Mouse (Mus musculus): ENCODE data around the gene Gad1.
A peak's percentile ranks its signal among the peaks of the same experiment; 100 is the strongest.

The Gad1 gene

DNA sequence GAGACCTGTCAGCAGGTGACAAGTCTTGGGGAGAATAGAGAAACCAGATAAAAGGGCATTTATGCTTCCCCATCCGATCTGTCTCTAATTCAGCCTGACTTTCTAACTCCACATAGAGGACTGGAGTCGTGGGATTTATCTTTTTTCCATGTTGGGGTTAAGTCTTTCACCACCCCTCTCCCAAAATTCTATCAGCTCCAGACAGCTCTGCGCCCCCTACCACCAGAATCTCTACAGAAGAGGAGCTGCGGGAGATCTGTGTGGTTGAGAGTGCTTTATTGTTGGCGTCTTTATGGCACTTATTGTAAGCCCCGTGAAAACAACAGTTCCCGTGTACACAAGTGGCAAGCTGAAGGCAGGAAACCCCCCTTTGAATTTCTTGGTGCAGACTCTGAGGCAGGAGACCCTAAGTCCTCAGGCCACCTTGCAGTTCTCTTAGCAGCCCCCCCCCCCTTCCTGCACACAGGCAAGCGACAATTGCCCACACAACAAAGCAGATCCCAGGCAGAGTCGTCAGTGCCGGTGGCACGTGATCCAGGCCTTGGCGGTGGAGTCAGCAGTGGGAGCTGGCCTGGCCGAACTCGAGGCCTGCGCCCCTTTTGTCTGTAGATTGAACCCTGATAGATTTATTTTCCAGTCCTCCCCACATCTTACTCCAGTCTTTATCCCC is 11.9 kb downstream of the Gad1 start:
- DNase-seq (ENCODE audit: low spot score), result no peak

- DNase-seq (ENCODE audit: low spot score), result no peak
Measured at GRCm38 (mm10) chr2:70565651-70566602, 13.1 kb downstream of the Gad1 start.

- DNase-seq (ENCODE audit: low spot score), result no peak
Measured at GRCm38 (mm10) chr2:70566603-70566981, 13.7 kb downstream of the Gad1 start.

GRCm38 (mm10) chr2:70567071-70567681 is 14.3 kb downstream of the Gad1 start:
- DNase-seq (ENCODE audit: low spot score), result peak; percentile 44

- DNase-seq (ENCODE audit: low spot score), result no peak
Measured at GRCm38 (mm10) chr2:70567682-70568077, 14.8 kb downstream of the Gad1 start.

DNA sequence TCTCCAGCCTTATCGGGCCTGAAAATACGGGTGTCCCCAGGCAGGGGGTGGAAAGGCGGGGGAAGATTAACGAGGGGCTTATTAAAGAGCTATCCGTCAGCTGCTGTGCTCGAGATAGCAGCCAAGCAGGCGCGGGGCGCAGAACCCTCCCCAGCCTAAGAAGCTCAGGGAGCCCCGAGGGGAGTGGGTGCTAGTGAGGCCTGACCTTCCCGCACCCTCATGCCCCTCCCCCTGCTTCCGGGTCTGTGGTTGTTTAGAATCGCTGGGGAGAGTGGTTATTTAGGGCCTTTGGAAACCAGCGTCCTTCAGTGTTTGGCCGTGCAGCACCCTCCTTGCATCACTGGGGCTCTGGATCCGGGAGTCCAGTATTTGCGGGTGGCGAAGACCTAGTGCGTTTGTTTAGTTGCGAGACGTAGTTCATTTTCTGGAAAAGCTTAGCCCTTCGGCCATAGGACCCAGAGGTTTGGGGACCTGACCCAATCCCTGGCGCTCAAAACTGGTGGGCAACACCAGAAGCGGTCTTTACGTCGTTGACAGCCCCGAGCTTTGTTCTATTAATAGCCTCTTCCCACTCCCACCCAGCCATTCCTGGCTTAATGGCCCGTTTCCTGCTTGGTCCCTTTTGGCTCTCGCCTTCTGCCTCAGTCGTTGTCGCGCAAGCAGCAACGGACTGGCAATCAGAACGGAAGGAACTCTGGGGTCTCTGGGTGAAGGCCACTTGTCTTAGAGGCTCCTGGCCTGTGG is 15.5 kb downstream of the Gad1 start:
- no peak for DNase-seq (ENCODE audit: low spot score)

DNA sequence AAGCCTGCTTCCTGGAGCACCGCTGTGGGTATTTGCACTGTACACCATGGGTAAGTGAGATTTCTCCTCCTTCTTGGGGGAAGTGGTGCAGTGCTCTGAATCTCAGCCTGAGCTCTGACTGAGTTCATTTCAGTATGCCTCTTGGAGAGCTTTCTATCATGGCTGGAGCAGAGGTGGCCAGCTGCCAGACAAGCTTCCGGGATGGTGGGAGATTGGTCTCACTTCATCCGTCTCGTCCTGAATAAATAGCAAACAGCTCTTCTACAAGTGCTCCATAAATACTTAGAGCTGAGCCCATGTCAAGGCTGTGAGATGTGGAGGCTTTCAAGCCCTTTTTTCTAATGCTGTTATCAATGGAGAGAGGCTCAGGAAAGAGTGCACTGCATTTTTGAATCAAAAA is 18.8 kb downstream of the Gad1 start:
- DNase-seq (ENCODE audit: low spot score), result no peak

- DNase-seq (ENCODE audit: low spot score), result no peak
Measured at GRCm38 (mm10) chr2:70572251-70572650, 19.4 kb downstream of the Gad1 start.

GRCm38 (mm10) chr2:70573544-70574210 is 20.8 kb downstream of the Gad1 start:
- DNase-seq (ENCODE audit: low spot score), result no peak

DNA sequence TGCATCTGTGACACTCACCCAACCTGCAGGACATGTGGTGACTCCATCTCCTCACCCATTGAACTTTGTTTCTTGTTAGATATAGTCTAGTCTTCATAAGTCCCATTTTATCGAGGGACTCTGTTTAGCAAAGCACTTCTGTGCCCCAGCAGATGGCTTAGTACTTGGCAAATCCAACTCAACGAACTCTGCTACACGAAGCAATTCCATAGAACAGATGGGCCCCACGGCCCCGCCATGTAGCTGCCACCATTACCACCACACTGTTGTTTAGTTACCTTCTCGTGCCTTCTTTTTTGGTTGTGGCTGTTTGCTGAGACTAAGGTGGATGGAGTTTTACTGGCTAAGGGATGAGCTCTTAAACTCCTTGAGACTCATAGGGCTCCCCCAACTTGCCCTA is 35.3 kb downstream of the Gad1 start:
- DNase-seq (ENCODE audit: low spot score), result peak; percentile 39

DNA sequence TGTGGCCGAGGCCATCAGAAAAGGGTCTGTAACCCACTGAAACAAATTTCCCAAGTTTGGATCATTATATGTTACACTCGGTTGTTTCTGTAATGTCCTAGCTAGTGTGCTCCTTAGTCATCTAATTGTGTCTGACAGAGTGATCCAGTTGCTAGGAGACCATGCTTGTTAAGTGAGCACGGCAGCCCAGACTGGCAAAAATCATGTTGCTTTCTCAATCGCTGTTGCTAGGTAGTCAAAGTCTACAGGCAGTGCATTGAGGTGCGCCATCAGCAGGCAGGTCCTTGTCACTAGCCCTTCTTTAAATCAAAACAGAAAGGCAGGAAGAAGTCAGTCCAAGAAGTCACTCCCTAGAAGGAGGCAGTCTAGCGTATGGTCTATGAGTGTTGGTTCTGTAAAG is 39.6 kb downstream of the Gad1 start:
- peak; percentile 59 for DNase-seq (ENCODE audit: low spot score)

DNA sequence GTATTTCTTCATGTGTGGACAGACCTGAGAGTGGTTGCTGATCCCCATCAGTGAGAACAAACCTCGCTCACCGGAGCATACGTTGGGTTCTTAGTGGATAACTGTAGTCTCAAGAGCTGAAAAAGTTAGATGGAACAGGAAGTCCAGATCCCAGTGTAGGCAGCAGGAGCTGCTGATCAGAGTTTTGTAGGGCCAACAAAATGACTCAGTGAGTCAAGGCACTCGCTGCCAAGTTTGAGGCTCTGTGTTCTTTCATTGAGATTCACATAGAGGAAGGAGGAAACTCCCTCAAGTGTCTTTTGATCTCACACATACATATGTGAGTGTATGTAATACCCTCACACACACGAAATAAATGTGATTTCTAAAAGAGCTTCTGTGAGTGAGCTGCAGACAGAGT is 40.8 kb downstream of the Gad1 start:
- DNase-seq (ENCODE audit: low spot score), result no peak

DNA sequence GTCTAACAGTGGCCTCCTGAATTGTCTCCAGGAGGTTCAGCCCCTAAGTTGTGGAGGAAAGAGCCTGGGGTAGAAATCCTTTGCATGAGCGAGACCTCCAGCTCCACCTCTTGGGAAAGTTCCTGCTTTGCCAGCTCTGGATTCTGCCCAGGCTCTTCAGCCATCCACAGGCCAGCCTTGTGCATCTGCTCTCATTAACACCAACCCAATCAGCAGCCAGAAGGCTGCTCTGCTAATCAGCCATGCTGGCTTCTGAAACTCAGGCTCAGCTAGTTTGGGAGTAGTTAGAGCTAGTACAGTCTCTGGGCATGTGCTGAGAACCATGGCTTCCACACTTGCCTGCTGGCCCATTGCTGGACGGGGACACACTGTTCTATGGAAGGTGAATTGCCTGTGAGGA is 43.0 kb downstream of the Gad1 start:
- DNase-seq (ENCODE audit: low spot score), result no peak

DNA sequence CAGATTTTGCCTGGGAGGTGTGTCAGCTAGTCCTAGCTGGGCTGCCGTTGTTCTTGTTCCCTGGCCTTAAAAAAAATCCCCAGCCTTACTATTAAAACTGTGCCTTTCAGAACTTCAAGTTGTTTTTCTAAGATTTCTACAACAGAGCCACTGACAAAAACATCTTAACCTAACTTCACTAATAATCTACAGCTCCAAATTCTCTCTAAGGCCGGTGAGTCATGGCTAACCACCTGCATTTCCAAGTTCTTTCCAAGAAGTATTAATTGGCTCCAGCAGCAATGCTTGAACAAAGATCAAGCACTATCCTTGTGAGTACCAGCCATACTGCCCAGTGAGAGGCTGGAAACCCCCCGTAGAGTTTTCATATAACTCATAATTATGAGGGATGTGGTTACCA is 56.9 kb downstream of the Gad1 start:
- no peak for DNase-seq (ENCODE audit: low spot score)

DNA sequence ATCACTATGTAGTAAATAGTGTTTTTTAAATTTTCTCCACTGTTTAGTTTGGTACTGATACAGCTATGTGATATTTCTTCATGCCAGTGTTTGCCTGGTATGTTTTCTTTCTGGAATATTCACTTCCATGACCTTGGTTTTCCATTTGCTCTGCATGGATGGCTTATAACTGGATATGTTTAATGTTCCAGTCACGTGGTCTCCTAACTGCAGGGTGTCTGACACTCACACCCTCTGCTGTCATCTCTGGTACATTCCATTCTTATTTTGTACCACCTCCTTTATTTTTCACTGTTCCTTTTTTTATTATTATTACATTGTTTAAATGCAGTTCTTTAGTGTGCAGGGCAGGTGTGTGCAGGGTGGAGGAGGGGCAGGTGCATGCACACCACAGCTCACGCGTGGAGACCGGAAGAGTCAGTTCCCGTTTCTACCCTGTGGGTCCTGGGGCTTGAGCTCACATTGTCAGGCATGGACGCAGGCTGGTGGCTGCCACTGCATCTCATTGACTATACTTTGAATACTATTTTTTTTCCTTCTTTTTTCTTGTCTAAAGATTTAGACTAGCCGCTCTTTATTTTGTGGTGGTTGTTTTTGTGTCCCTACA is 62.0 kb downstream of the Gad1 start:
- DNase-seq (ENCODE audit: low spot score), result no peak

DNA sequence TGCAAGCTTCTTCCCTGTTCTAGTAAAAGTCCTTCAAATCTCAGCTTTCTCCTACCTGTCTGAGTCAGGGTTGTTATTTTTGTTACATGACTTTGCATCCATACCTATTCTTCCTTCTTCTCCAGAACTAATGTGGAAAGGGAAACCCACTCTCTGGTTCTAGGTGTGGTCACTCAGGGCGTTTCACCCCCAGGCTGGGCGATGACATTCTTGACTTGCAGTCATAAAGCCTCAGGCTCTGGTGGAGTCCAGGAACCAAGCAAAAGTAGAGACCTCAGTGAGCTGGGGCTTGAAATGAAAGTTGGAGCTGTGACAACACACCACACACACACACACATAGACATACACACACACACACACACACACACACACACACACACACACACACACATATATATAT is 63.2 kb downstream of the Gad1 start:
- DNase-seq (ENCODE audit: low spot score), result no peak

DNA sequence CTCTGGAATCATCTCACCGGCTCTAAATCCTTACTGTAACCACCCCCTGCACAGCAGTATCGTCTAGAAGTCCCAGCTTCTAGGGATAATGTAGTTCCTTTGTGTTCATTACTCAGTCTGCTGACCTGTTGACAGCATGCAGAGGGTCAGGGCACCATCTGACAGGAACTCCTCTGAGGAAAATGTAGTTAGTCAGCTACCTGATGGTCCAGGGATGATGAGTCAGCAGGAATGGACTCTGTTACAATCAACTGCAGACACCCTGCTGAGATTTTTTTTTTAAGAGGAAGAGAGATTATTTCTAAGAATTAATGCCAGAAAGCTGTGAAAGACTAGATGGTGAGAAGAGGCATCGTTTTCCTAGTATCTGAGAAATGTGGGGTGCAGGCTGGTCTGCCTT is 63.7 kb downstream of the Gad1 start:
- DNase-seq (ENCODE audit: low spot score), result no peak

DNA sequence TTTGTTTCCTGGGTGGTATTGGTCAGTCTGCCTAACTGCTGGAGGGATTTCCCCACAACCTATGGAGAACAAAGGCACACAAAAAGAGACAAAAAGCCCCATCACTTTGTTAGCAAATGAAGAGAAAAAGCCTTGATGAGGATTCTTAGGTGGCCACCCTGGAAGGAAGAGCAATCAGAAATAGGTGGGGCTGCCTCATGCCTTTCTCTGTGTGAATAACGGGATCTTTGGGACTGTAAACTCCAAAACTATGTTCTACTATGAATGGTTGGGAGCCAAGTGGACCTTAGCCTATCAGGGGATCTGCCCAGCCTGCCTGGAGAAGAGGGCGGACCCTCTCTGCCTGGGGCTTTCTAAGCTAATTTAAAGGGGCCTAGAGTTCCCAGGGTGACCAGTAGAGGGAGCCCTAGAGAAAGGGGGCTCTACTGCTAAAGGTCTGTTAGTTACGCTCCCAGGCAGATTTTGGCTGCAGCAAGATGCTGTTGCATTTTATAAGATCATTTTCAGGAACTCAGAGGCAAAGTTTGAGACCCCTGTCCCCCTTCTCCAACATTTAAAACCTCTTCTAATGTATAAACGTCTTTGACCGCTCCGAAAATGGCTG is 66.5 kb downstream of the Gad1 start:
- no peak for DNase-seq (ENCODE audit: low spot score)

DNA sequence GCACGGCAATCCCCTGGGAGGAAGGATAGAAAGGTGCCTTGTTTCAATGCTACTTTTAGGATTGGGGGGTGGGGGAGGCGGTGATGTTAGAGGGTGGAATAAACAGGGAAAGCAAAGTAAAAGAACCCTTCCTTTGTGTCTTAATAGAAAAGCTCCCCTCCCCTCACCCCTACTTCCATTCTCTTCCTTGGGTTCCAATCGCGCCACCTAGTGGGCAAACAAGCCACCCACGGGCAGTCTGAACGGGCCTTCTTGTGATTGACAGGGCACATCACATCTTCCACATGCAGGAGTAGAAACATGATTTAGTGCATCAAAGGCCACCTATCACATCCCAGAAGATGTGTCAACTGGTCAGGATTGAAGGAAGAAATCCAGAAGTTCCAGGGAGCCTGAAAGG is 67.4 kb downstream of the Gad1 start:
- DNase-seq (ENCODE audit: low spot score), result peak; percentile 73

DNA sequence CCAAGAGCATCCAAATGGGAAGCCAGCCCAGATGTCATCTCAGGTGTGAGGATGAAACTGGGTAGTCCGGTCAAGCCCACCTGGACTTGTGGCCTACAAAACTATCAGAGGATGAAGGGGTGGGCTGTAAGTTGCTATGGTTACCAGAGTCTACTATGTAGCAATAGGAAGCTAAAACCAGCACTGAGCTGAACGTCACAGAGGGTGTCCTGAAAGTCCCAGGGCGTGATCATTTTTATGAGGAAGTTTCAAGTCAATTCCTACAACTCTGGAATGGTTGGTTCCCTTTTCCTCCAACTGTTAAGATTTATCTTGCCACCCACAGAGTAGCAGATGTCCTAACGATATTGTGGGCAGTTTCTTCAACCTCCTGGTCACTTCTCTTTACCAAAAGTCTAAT is 69.4 kb downstream of the Gad1 start:
- DNase-seq (ENCODE audit: low spot score), result no peak

DNA sequence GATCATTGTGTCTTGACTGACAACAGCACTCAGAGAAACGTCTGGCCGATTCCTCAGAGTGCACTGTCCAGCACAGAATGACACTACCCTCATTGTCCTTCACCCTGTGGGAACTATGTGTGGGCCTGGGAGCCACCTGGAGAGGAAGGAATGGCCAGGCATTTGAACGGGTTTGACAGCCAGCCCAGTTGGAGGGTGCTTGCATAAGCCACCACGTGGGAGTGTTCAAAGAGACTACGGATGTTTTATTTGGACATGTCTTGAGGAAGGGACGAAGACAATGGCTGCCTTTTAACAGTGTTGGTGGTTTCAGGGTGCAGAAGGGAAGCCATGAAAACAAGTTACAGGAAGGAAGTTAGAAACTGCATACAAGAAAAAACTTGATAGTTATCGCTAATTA is 72.9 kb downstream of the Gad1 start:
- no peak for DNase-seq (ENCODE audit: low spot score)
